Mouse (Mus musculus): Measurements from ENCODE around the gene Fank1.

DNA sequence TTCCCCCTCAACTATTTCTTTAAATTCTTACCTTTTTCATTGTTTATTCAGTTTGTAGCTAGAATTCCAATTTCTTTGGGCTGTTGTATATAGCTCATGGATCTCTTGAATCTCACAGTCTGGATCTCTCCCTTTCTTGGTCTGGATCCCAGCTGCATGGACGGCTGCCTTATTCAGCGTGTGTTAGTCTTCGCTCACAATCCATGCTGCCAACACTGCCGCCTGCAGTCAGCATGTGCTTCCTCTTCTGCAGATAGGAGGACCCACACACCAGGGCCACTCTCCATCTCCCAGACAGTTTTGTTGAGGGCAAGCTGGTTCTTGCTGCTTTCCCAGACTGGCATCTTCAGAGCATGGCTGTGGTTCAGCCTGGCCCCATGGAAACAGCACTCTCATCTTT lies 62.9 kb downstream of the Fank1 start:
- TF ChIP-seq EP300 (IDR thresholded peaks at IDR 0.05; ENCODE audit: low read depth) (no peak), CTCF (IDR thresholded peaks at IDR 0.05; ENCODE audit: low read depth) (no peak)
